Mouse (Mus musculus): ENCODE results near the gene Sprr1a. TPM values are rescaled to one million over a fixed set of nuclear protein-coding genes. Genes with fewer than 3 reads are reported as not detected.
"Not testable (repeated sequence)": the region's sequence is repeated elsewhere in the genome, so short reads cannot be mapped to it uniquely, and the experiment has no call there.

Sprr1a gene
- under 1 TPM in 3 of 4 experiments, not detected in 1; 0.35 to 0.69 (median 0.41) TPM for total RNA-seq (2022)

DNA sequence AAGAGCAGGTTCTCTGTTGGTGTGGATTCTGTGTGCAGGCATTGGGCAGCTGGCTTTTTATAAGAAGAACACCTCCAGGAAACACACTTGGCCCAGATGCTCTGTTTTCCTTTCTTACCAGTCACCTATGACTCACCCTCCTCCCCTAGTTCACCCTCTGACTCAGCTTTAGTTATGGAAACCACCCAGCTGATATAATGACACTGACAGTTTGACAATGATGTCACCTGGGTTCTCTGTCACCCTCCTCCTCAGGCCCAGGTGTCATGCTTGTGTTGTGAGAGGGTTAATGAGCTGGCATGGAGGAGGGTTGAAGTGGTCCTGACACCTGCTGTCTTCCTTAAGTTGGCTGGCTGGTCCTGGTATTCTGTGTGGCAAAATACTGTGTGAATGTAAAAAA lies at the start of gene Sprr1a:
Gene Sprr1a, minus strand, starts transcription at position 33 of the 400 bp plus-strand sequence.
- no peak for DNase-seq (ENCODE audit: low spot score)

DNA sequence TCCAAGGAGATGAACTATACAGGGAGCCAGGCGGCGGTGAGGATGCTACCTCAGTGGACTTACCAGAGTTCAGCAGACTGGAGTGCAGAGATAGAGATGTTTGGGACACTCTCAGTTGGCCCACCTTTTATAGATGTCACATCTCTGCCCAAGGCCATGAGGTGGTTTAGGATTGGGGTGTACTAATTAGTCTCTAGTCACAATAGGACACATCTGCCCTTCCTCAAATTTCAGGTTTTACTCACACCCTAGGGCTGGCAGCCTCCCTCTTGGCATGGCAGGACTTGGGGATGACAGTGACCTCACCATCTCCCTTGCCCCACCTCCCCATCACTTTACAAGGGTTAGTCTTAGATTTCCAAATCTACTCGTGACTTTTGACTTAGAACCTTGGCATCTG lies 48.7 kb upstream of the Sprr1a start, which contains the start of gene 2310046K23Rik:
Gene 2310046K23Rik, minus strand, starts transcription at position 101 of the 400 bp plus-strand sequence.
- DNase-seq (ENCODE audit: low spot score) = no peak

DNA sequence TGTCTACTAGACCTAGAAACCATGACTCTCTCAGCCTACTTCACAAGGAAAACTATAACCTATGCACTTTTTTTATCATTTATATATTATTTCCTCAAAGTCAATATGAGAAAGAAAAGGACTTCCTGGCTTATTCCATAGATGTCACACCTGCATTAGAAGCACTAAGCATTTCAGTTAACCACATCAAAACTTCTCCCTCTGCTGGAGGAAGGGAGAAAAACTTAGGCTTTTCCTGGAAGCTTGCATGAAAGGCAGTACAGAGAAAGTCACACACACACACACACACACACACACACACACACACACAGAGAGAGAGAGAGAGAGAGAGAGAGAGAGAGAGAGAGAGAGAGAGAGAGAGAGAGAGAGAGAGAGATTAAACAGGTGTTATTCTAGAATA lies 26.6 kb upstream of the Sprr1a start:
- DNase-seq (ENCODE audit: low spot score) = no peak

DNA sequence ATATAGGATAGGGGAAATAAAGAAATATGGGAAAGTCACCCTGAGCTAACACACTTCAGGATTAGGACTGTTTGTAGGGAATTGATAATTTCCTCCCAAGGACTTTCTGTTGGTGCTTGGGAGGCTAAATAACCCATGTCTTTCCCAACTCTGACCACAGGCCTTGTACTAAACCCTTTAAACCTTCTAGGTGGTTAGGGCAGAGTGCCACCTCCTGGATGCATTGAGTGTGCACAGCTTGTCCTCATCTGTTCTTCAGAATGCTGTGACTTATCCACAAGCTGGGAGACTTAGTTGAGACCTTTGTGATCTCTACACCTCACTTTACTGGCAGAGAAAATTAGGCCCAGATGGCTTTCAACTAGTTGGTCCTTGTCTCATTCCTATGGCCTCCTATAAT lies 25.1 kb upstream of the Sprr1a start:
- no peak for DNase-seq (ENCODE audit: low spot score)

DNA sequence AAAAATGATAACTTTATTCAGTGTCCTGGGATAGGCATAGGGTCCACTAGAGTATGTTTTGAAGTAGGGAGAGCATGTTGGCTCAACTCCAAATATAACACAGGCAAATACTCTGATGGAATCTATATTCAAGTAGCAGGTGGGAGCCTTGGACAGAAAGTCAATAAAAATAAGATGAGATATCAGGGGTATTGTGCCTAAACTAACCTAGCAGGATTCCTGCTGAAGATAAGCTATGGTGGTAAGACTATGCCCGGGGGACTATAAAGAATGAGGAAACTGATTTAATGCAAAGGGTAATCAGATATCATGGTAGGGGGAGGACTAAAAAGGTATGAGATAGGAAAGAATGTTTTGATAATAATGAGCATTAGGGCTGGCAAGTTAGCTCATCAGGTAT lies 22.5 kb upstream of the Sprr1a start:
- no peak for DNase-seq (ENCODE audit: low spot score)

DNA sequence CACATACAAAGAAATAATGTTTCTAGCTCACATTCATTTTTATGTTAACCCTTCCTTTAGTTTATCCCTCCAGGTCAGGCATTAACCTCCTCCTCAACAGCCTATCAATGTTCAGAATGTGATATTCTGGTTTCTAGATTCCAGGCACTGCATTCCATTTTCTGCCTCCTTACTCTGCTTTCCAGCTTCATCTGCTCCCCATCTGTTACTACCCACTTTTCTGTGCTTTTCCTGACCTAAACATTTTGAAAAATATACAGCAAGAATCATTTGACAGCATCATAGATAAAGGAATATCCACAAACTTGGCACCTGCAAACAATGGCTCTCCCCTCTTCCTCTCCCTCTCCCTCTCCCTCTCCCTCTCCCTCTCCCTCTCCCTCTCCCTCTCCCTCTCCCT lies 17.8 kb upstream of the Sprr1a start:
- DNase-seq (ENCODE audit: low spot score) = no peak

DNA sequence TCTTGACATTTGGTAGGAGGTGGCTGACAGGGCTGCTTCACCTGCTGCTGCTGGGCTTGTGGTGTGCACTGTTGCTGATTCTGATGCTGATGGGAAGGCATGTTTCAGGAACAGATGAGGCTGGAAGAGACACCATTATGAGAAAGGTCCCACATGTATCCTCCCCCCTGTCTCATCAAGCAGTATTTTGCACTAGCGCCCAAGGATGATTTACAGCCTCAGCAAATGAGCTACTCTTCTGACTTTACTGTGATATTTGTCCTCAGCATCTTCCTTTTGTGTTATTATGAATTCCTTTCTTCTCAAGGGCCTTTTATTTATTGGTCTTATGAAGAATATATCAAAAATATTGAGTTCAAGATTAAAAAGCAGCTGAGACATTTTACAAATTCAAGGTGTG lies 14.7 kb upstream of the Sprr1a start, which contains the start of gene Sprr4:
Gene Sprr4, minus strand, starts transcription at position 101 of the 400 bp plus-strand sequence.
- no peak for DNase-seq (ENCODE audit: low spot score)

DNA sequence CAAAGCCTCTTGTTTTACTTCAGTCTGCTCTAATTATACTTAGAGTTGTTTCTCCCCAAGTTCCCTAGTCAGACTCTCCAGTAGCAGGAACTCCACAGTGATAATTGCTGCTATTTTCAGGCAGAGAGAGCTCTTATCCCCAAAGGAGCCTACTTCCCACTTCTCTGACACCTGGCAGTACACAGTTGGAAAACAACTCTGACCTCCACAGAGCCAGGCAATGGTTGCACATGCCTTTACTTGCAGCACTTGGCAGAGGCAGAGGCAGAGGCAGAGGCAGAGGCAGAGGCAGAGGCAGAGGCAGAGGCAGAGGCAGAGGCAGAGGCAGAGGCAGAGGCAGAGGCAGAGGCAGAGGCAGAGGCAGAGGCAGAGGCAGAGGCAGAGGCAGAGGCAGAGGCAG lies 4.6 kb upstream of the Sprr1a start:
- DNase-seq (ENCODE audit: low spot score) = peak; percentile 1

DNA sequence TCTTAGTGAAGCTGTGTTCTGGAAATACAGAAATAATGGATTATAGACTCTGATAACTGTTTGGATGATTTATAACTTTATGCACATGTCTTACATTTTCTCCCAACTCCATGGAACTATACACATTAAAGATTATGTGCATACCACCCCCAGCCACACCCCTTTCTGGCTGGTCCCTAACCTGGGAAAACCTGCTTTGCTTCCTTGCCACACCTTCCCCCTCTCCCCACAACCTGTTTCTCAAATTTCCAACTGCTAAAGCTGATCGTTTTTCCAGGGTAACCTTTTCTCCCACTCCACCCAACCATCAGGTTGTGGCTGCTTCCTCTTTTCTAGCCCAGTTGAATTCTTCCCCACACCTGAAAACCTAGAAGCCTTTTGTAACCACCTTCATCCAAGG lies 612 bp upstream of the Sprr1a start:
- no peak for DNase-seq (ENCODE audit: low spot score)

DNA sequence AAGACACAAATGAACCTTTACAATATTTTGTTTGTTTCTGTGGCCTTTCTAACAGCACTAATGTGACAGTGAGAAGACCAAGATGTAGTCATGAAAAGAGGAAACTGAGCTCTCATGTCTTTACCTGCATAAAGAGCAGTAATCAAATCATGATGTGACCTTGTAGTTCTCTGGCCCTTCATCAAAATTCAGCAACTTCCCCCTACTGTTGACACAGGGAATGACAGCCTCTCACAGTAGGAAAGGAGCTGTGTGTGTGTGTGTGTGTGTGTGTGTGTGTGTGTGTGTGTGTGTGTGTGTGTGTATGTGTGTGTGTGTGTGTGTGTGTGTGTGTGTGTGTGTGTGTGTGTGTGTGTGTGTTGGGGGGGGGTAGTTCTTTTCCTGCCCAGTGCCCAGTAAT lies 4.4 kb downstream of the Sprr1a start:
- not testable (repeated sequence) for DNase-seq (ENCODE audit: low spot score)

DNA sequence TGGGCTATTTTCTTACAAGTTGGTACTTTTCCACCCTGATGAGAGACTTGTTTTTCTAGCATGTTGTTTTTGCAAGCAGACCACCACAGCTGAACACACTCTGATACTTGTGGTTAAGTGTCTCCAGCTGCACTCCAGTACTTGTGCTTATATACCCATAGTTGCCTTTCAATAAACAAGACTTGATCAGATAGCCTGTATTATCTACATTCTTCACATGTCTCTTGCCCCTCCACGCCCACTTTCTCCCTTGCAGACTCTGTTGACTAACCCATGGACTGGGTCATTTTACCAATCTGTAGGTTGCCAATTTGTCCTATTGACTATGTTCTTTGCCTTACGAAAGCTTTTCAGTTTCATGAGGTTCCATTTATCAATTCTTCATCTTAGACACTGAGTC lies 15.6 kb downstream of the Sprr1a start:
- no peak for DNase-seq (ENCODE audit: low spot score)

DNA sequence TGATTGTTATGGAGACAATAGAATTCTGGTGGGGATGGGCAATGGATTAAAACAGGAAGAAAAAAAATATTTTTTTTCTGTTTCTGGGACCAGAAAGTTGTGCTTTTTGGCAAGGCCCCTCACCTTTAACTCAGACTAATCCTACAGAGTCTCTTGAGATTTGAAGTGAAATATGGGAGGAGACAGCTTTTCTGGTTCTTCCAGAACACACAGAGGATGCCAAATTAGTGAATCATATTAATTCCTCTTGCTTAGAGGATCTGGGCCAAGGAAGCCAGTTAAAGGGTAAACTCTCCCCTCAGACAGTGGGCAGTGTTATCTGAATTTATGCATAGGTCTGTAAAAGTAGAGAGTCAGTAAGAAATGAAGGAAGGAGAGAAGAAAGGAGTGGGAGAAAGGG lies 18.3 kb downstream of the Sprr1a start:
- DNase-seq (ENCODE audit: low spot score) = no peak

DNA sequence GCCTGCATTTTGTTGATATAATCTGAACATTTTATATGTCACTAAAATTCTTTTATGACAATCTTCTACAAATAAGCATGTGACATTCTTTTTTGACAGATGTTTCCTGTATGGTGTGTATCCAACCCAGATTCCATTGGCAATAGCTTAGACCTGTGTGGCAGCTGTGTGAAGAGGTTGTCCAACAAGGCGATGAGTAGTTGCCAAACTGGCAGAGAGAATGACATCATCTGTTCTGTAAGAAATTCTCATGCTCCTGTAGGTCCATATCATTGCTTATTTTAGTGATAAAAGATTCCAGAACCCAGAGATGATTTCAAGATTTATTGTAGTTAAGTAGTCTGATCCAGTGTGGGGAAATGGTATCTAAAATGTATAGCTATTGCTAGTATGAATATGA lies 19.1 kb downstream of the Sprr1a start:
- no peak for DNase-seq (ENCODE audit: low spot score)

DNA sequence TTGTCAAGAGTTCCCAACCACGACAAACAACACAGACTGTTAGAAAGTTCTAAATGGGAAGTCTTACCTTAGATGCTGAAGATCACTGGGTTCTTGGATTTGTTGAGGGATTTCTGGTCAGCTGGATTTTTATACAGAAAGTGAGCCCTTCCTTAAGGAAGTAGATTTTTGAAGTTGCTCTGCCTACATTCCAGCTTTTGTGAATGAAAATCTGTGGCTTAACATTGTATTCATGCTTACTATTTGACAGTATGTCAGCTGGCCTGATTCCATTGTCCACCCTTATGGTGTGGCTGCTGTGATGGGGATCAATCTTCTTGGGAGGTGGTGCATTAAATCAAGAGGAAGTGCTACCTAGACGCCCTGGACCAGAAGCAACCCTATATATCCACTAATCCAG lies 27.1 kb downstream of the Sprr1a start, which contains the start of gene Sprr3:
Gene Sprr3, minus strand, starts transcription at position 101 of the 400 bp plus-strand sequence.
- DNase-seq (ENCODE audit: low spot score) = no peak

DNA sequence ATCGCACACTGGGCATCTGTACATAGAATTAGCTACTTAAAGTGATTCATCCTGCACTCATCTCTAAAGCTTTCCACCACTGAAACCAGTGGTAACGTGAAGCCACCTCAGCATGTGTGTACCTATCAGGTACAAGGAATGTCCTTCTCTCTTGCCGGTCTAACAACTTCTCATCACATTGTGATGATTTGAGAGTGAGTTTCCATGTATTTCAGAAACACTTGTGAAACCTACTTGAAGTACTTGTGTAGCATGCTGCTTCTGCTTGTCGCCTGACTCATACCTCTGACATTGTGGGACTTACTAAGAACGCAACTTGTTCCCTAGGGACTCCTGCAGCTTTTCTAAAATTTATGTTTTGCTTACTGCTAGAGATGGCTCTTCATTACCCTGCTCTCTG lies 30.5 kb downstream of the Sprr1a start:
- no peak for DNase-seq (ENCODE audit: low spot score)

DNA sequence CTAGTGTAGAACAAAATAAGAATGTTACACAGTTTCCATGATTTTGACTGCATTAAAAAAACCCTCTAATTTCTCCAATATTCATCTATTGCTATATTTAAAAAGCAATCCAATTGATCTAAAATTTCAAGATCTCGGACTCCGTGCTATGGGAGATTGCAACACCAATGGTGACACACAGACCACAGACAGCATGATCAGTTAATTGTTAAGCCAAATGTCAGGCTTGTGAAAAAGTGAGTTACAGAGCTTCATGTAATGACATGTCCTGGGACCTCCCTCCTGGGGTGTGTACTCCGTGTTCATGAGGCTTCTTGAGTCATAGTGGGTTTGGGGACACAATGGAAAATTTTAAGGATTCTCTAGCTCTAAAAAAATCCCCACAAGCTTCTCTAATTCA lies 45.5 kb downstream of the Sprr1a start:
- no peak for DNase-seq (ENCODE audit: low spot score)

DNA sequence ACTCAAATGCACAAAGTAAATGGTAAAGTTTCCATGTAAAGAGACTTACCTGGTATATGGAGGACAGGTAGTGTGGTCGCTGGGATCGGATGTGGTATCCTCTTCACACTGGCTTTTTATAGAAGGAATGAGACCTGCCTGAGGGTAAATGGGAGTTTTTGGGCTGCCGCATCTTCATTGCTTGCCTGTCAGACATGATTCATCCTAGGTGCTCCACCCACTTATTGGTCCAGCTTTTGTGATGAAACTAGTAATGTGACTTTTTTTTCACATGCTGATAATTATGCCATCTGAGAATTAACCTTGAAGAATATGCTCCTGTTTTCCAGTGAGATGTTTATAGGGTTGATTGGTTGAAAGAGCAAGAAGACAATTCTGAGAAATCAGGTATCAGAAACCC lies 47.0 kb downstream of the Sprr1a start, which contains the start of gene Sprr1b:
Gene Sprr1b, minus strand, starts transcription at position 101 of the 400 bp plus-strand sequence.
- no peak for DNase-seq (ENCODE audit: low spot score)

Other genes starting within 250 kb of the Sprr1a start
- not detected for gene Sprr2a3, start 200.5 kb downstream of the Sprr1a start, total RNA-seq (2022)
- gene Sprr2b, start 169.3 kb downstream of the Sprr1a start, total RNA-seq (2022) = not detected
- not detected for gene Sprr2d, start 146.8 kb downstream of the Sprr1a start, total RNA-seq (2022)
- not detected for gene Sprr2e, start 133.8 kb downstream of the Sprr1a start, total RNA-seq (2022)
- gene Sprr2f, start 120.7 kb downstream of the Sprr1a start, total RNA-seq (2022) = not detected
- not detected for gene Sprr2h, start 100.2 kb downstream of the Sprr1a start, total RNA-seq (2022)
- not detected for gene Sprr2i, start 77.9 kb downstream of the Sprr1a start, total RNA-seq (2022)
- gene Sprr2j-ps, start 67.8 kb downstream of the Sprr1a start, total RNA-seq (2022) = not detected
- 1 to 10 TPM in 3 of 4 experiments, not detected in 1; 1.4 to 3.1 (median 2.9) TPM for gene Gm9774, start 56.5 kb downstream of the Sprr1a start, total RNA-seq (2022)
- not detected for gene Sprr2k, start 53.3 kb downstream of the Sprr1a start, total RNA-seq (2022)
- gene Sprr1b, start 47.1 kb downstream of the Sprr1a start, total RNA-seq (2022) = not detected
- not detected for gene Sprr3, start 27.2 kb downstream of the Sprr1a start, total RNA-seq (2022)
- gene Sprr4, start 14.6 kb upstream of the Sprr1a start, total RNA-seq (2022) = not detected
- not detected for gene 2310046K23Rik, start 48.6 kb upstream of the Sprr1a start, total RNA-seq (2022)
- not detected for gene Ivl, start 87.8 kb upstream of the Sprr1a start, total RNA-seq (2022)
- gene Smcp, start 103.1 kb upstream of the Sprr1a start, total RNA-seq (2022) = not detected
- not detected for gene 2210017I01Rik, start 121.6 kb upstream of the Sprr1a start, total RNA-seq (2022)
- gene Lce6a, start 135.8 kb upstream of the Sprr1a start, total RNA-seq (2022) = not detected
- gene Lce1a1, start 162.4 kb upstream of the Sprr1a start, total RNA-seq (2022) = not detected
- gene Lce1b, start 171.0 kb upstream of the Sprr1a start, total RNA-seq (2022) = not detected
- gene Lce1a2, start 184.4 kb upstream of the Sprr1a start, total RNA-seq (2022) = not detected
- not detected for gene Lce1c, start 193.4 kb upstream of the Sprr1a start, total RNA-seq (2022)
- gene Lce1d, start 201.3 kb upstream of the Sprr1a start, total RNA-seq (2022) = not detected
- gene Lce1e, start 223.2 kb upstream of the Sprr1a start, total RNA-seq (2022) = not detected
- not detected for gene Lce1f, start 234.5 kb upstream of the Sprr1a start, total RNA-seq (2022)

All from heart, adult 8-10 months (tissue).